Mouse (Mus musculus) MEL (cell line): ENCODE measurements around the gene Gm614. TPM values are rescaled to one million over a fixed set of nuclear protein-coding genes. Genes with fewer than 3 reads are reported as not detected.

Experiments used
- DNase-seq: peaks from one replicate; pipeline ENCODE4 v3.0.0; 2011; ENCODE audit warnings: low read depth, low spot score
- H3K27ac ChIP-seq: 2 replicates; pipeline ENCODE4 v1.5.1; 2012; ENCODE audit warnings: low read depth, mild to moderate bottlenecking, control low read depth, low read length, moderate library complexity; ENCODE audit not compliant: control insufficient read depth
- H3K27me3 ChIP-seq, 2 experiments: fragments of 150-350 bp in 1 of 2; sonication (generic) in 1 of 2; 2 replicates each; pipeline ENCODE4 v1.6.1; 2012; ENCODE audit warnings: low read length in 2 of 2, mild to moderate bottlenecking in 2 of 2, improper control_type of control experiment in 1 of 2, moderate library complexity in 1 of 2; ENCODE audit not compliant: insufficient read depth in 2 of 2, control insufficient read depth in 1 of 2
- H3K36me3 ChIP-seq, 2 experiments: 2 replicates each; pipeline ENCODE4 v1.6.1; 2012 to 2014; ENCODE audit warnings: low read length in 2 of 2, improper control_type of control experiment in 1 of 2, inconsistent platforms in 1 of 2, mild to moderate bottlenecking in 1 of 2; ENCODE audit not compliant: insufficient read depth in 2 of 2, control insufficient read depth in 1 of 2
- H3K4me1 ChIP-seq, 2 experiments: fragments of 150-350 bp in 1 of 2; sonication (generic) in 1 of 2; 2 replicates each; pipeline ENCODE4 v1.6.1; 2012; ENCODE audit warnings: low read length in 2 of 2, improper control_type of control experiment in 1 of 2, mild to moderate bottlenecking in 1 of 2; ENCODE audit not compliant: insufficient read depth in 2 of 2, control insufficient read depth in 1 of 2
- H3K4me3 ChIP-seq, 2 experiments: fragments of 150-350 bp in 1 of 2; sonication (generic) in 1 of 2; 2 replicates each; pipeline ENCODE4 v1.5.1; 2012; ENCODE audit warnings: low read depth in 2 of 2, low read length in 2 of 2, mild to moderate bottlenecking in 2 of 2, moderate library complexity in 2 of 2, control low read depth in 1 of 2, improper control_type of control experiment in 1 of 2; ENCODE audit not compliant: control insufficient read depth in 1 of 2, insufficient read depth in 1 of 2
- H3K79me2 ChIP-seq: 2 replicates; pipeline ENCODE4 v1.6.1; 2012; ENCODE audit warnings: mild to moderate bottlenecking, low read length, moderate library complexity; ENCODE audit not compliant: control insufficient read depth, poor library complexity, insufficient read depth
- H3K9ac ChIP-seq: 2 replicates; pipeline ENCODE4 v1.6.1; 2012; ENCODE audit warnings: low read depth, mild to moderate bottlenecking, control low read depth, low read length, moderate library complexity; ENCODE audit not compliant: control insufficient read depth, poor library complexity, severe bottlenecking
- H3K9me3 ChIP-seq: fragments of 150-350 bp; sonication (generic); replicated peaks from 2 replicates; pipeline ENCODE4 v1.6.1; 2012; ENCODE audit warnings: mild to moderate bottlenecking, low read length, improper control_type of control experiment, moderate library complexity; ENCODE audit not compliant: insufficient read depth
- CHD1 ChIP-seq: IDR thresholded peaks from 2 replicates; pipeline ENCODE4 v1.6.1; 2012; ENCODE audit warnings: low read depth, mild to moderate bottlenecking, inconsistent platforms, low read length, improper control_type of control experiment
- ETS1 ChIP-seq: IDR thresholded peaks from 2 replicates; pipeline ENCODE4 v1.6.1; 2012; ENCODE audit warnings: low read depth, mild to moderate bottlenecking, inconsistent platforms, low read length, improper control_type of control experiment, moderate library complexity
- GABPA ChIP-seq: IDR thresholded peaks from 2 replicates; pipeline ENCODE4 v1.6.1; 2012; ENCODE audit warnings: low read depth, mild to moderate bottlenecking, inconsistent platforms, low read length, improper control_type of control experiment, moderate library complexity
- JUND ChIP-seq: IDR thresholded peaks from 2 replicates; pipeline ENCODE4 v1.6.1; 2011; ENCODE audit warnings: low read depth, mild to moderate bottlenecking, improper control_type of control experiment, low read length
- KAT2A ChIP-seq: conservative IDR thresholded peaks from 2 replicates; pipeline ENCODE4 v1.6.1; 2012; ENCODE audit warnings: low read depth, low read length, improper control_type of control experiment, inconsistent platforms
- MAFK ChIP-seq: IDR thresholded peaks from 2 replicates; pipeline ENCODE4 v1.6.1; 2011; ENCODE audit warnings: low read depth, mild to moderate bottlenecking, low read length, improper control_type of control experiment, borderline replicate concordance
- MAZ ChIP-seq: IDR thresholded peaks from 2 replicates; pipeline ENCODE4 v1.6.1; 2012; ENCODE audit warnings: low read depth, mild to moderate bottlenecking, inconsistent platforms, low read length, improper control_type of control experiment
- MEF2A ChIP-seq: IDR thresholded peaks from 2 replicates; pipeline ENCODE4 v1.6.1; 2014; ENCODE audit warnings: low read depth, mild to moderate bottlenecking, inconsistent platforms, low read length, improper control_type of control experiment; ENCODE audit not compliant: poor library complexity, insufficient replicate concordance, severe bottlenecking; ENCODE audit errors: extremely low read depth
- MXI1 ChIP-seq: IDR thresholded peaks from 2 replicates; pipeline ENCODE4 v1.6.1; 2011; ENCODE audit warnings: mild to moderate bottlenecking, low read depth, low read length, improper control_type of control experiment
- NELFE ChIP-seq: IDR thresholded peaks from 2 replicates; pipeline ENCODE4 v1.6.1; 2011; ENCODE audit warnings: low read depth, low read length, improper control_type of control experiment
- NRF1 ChIP-seq: IDR thresholded peaks from 2 replicates; pipeline ENCODE4 v1.6.1; 2014; ENCODE audit warnings: low read depth, mild to moderate bottlenecking, inconsistent platforms, low read length, improper control_type of control experiment, moderate library complexity; ENCODE audit not compliant: poor library complexity, insufficient read depth, severe bottlenecking
- POLR2AphosphoS5 ChIP-seq: IDR thresholded peaks from 2 replicates; pipeline ENCODE4 v1.6.1; 2012; ENCODE audit warnings: low read depth, borderline replicate concordance, mild to moderate bottlenecking, inconsistent platforms, low read length, moderate library complexity, mixed read lengths
- RAD21 ChIP-seq: IDR thresholded peaks from 2 replicates; pipeline ENCODE4 v1.6.1; 2011; ENCODE audit warnings: mild to moderate bottlenecking, low read depth, low read length, improper control_type of control experiment
- RCOR1 ChIP-seq: IDR thresholded peaks from 2 replicates; pipeline ENCODE4 v1.6.1; 2012; ENCODE audit warnings: low read depth, mild to moderate bottlenecking, inconsistent platforms, low read length, improper control_type of control experiment
- SMC3 ChIP-seq: IDR thresholded peaks from 2 replicates; pipeline ENCODE4 v1.6.1; 2011; ENCODE audit warnings: low read depth, low read length, improper control_type of control experiment
- UBTF ChIP-seq: IDR thresholded peaks from 2 replicates; pipeline ENCODE4 v1.6.1; 2012; ENCODE audit warnings: low read depth, mild to moderate bottlenecking, inconsistent platforms, low read length, improper control_type of control experiment, moderate library complexity, borderline replicate concordance; ENCODE audit not compliant: insufficient read depth
- polyA plus RNA-seq, 2 experiments: library from polyadenylated mRNA; stranded (reverse) in 1 of 2; unstranded in 1 of 2; fragments of >175 nt in 1 of 2; fragments of >200 nt in 1 of 2; gene quantifications; 2 replicates each; pipeline versions ENCODE4 v1.2.1 to v1.2.4; 2012; ENCODE audit warnings: low replicate concordance in 2 of 2, low read depth in 1 of 2; ENCODE audit not compliant: insufficient read length in 2 of 2, insufficient read depth in 1 of 2, missing spikeins in 1 of 2
- total RNA-seq: library from RNA; depleted of rRNA; stranded (reverse); fragments of 300-350 nt; gene quantifications from 2 replicates; pipeline ENCODE4 v1.2.3, GENCODE M21; 2012; rRNA removed

The Gm614 gene
- total RNA-seq (not detected in 2 replicates), polyA plus RNA-seq (not detected)

DNA sequence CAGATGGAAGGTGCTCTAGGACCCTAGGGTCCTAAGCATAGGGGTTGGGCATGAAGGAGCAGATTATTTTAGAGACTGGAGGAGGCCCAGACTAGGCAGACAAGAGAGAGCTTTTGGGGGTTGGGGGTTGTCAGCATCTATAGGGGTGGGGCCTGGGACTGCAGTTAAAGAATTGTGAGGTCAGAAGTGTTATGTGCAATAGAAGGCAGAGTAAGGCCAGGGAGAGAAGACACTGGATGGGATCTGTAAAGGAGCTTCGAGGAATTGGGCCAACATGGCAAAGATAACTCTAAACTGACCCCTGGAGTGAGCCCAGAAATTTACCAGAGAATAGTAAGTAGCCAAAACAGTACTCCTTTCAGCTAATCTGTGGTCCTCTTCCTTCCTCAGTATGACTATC lies at the start of gene Gm614:
Gene Gm614, minus strand, starts transcription at position 101 of the 400 bp plus-strand sequence.
- no peak for DNase-seq
- Histone ChIP-seq H3K9me3 (no peaks in the 10 kb centered on the region), H3K79me2 (no peaks in the 10 kb centered on the region), H3K4me3 (no peak within 1 kb of the TSS), H3K9ac (no peak within 1 kb of the TSS), H3K27ac (no peak within 1 kb of the TSS), H3K4me1 (peaks cover 4 to 18% of the 10 kb centered on the region in 2 experiments; a peak in 3 of 4 replicates), H3K27me3 (no peaks in the 10 kb centered on the region), H3K36me3 (peaks cover 0 to 21% of the 10 kb centered on the region in 2 experiments; a peak in 2 of 4 replicates)
- TF ChIP-seq RAD21 (no peak), JUND (no peak), MXI1 (no peak), KAT2A (no peak), UBTF (no peak), GABPA (no peak), MAZ (no peak)

DNA sequence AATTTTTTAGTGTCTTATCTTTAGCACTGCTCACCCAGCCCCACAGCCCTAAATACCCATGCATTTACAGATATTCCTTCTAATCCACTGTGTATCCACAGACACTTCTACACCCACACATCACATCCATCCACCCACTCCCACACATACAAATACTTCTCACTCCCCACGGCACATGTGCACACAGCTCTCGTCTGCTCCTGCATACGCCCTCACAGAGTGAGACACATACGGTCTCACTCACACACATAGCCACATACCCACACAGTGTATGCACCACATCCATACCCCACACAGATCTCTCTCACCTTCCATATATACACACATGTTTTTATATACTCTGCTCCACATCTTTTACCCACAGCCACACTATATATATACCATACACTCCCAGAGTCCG lies 45.5 kb upstream of the Gm614 start:
- no peak overlapping the region for H3K27ac ChIP-seq
- no peak overlapping the region for H3K9ac ChIP-seq
- H3K9me3 ChIP-seq = no peaks in the 10 kb centered on the region
- no peaks in the 10 kb centered on the region for H3K36me3 ChIP-seq
- no peak overlapping the region for H3K4me3 ChIP-seq
- TF ChIP-seq RAD21 (no peak), NRF1 (no peak), KAT2A (no peak), MAFK (no peak), CHD1 (no peak)
- no peaks in the 10 kb centered on the region for H3K79me2 ChIP-seq
- H3K4me1 ChIP-seq = no peaks in the 10 kb centered on the region
- DNase-seq = no peak
- H3K27me3 ChIP-seq = no peaks in the 10 kb centered on the region

DNA sequence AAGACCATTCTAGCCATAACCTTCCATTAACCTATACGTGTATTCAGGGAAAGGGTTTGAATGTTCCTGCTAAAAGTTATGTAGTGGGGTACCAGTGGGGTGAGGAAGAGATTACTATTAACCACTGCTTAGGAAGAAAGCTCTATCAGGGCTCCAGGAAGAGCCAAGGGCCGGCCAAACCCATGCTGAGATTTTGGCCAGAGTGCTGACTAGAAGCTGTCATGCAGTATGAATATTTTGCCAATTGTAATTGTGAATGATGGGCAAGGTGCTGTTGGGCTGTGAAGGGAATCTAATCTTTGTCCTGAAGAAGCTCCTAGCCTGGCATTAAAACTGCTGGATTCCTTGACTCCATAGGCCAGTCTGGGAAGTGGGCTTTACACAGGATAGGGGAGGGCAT lies 40.9 kb upstream of the Gm614 start:
- Histone ChIP-seq H3K4me1 (no peaks in the 10 kb centered on the region), H3K4me3 (no peak overlapping the region), H3K27ac (no peak overlapping the region), H3K36me3 (no peaks in the 10 kb centered on the region), H3K9me3 (no peaks in the 10 kb centered on the region), H3K27me3 (no peaks in the 10 kb centered on the region), H3K79me2 (no peaks in the 10 kb centered on the region), H3K9ac (no peak overlapping the region)
- TF ChIP-seq POLR2AphosphoS5 (no peak), RCOR1 (no peak), ETS1 (no peak), SMC3 (no peak), NELFE (no peak), MAZ (no peak), MEF2A (no peak)
- no peak for DNase-seq
